Mouse (Mus musculus) urinary bladder, postnatal 10 days (tissue): ENCODE measurements around the gene Smad1.

Experiments
- DNase-seq: peaks from one replicate; pipeline ENCODE4 v3.0.0; 2022; ENCODE audit warnings: low spot score

The Smad1 gene

GRCm38 (mm10) chr8:79355721-79356434, 43.4 kb downstream of the Smad1 start:
- DNase-seq: no peak

GRCm38 (mm10) chr8:79354009-79354408, 45.3 kb downstream of the Smad1 start:
- no peak for DNase-seq

- no peak for DNase-seq
These were observed 47.4 kb downstream of the Smad1 start for GRCm38 (mm10) chr8:79351916-79352315.

- no peak for DNase-seq
These were observed 48.5 kb downstream of the Smad1 start for GRCm38 (mm10) chr8:79350805-79351204.

GRCm38 (mm10) chr8:79350094-79350593, 49.2 kb downstream of the Smad1 start:
- DNase-seq: no peak

- no peak for DNase-seq
These were observed 52.9 kb downstream of the Smad1 start for GRCm38 (mm10) chr8:79346414-79346813.

- no peak for DNase-seq
These were observed 53.5 kb downstream of the Smad1 start for GRCm38 (mm10) chr8:79345856-79346255.

GRCm38 (mm10) chr8:79341236-79341635, 58.1 kb downstream of the Smad1 start:
- no peak for DNase-seq

- DNase-seq: no peak
These were observed 59.8 kb downstream of the Smad1 start for GRCm38 (mm10) chr8:79339555-79339954.

- no peak for DNase-seq
These were observed 60.7 kb downstream of the Smad1 start for GRCm38 (mm10) chr8:79338619-79339018.

GRCm38 (mm10) chr8:79332109-79332900, 67.0 kb downstream of the Smad1 start:
- no peak for DNase-seq

GRCm38 (mm10) chr8:79331571-79331970, 67.7 kb downstream of the Smad1 start:
- DNase-seq: no peak

- DNase-seq: no peak
These were observed 68.3 kb downstream of the Smad1 start for GRCm38 (mm10) chr8:79331017-79331416.

- DNase-seq: no peak
These were observed 69.6 kb downstream of the Smad1 start for GRCm38 (mm10) chr8:79329735-79330134.

GRCm38 (mm10) chr8:79329182-79329581, 70.1 kb downstream of the Smad1 start:
- no peak for DNase-seq

GRCm38 (mm10) chr8:79325510-79325909, 73.8 kb downstream of the Smad1 start:
- DNase-seq: no peak

GRCm38 (mm10) chr8:79324928-79325327, 74.4 kb downstream of the Smad1 start:
- no peak for DNase-seq

GRCm38 (mm10) chr8:79324036-79324435, 75.3 kb downstream of the Smad1 start:
- DNase-seq: no peak

GRCm38 (mm10) chr8:79323121-79323520, 76.2 kb downstream of the Smad1 start:
- DNase-seq: no peak

- no peak for DNase-seq
These were observed 88.5 kb downstream of the Smad1 start for GRCm38 (mm10) chr8:79310801-79311200.

- DNase-seq: no peak
These were observed 93.4 kb downstream of the Smad1 start for GRCm38 (mm10) chr8:79305941-79306340.

GRCm38 (mm10) chr8:79301548-79301947, 97.8 kb downstream of the Smad1 start:
- no peak for DNase-seq

GRCm38 (mm10) chr8:79299704-79300103, 99.6 kb downstream of the Smad1 start:
- no peak for DNase-seq
